Mouse (Mus musculus) G1E (cell line): ENCODE results near the gene Hnrnpu.

Experiments used
- CTCF ChIP-seq: IDR thresholded peaks from 2 replicates; pipeline ENCODE4 v1.5.1; 2012; ENCODE audit warnings: low read depth, low read length, inconsistent platforms, mixed read lengths
- GATA1 ChIP-seq: IDR thresholded peaks from 2 replicates; pipeline ENCODE4 v1.6.1; 2012; ENCODE audit warnings: borderline replicate concordance, low read length, inconsistent platforms, mixed read lengths
- GATA2 ChIP-seq: IDR thresholded peaks from 2 replicates; pipeline ENCODE4 v1.6.1; 2012; ENCODE audit warnings: low read depth, low read length, inconsistent platforms, borderline replicate concordance

DNA sequence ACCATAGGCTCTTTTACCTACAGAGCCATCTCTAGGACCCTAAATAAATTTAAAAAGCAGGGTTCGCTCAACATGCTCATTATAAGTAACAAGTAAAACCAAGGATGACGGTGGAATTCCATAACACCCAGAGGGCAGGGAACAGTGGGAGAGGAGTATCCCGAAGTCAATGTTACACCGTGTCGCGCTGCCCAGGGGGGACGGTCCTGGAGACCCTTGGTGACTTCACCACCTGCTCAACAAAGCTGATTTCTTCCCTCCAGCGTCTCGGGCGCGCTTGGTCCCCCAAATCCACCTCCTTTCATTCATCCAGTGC is 61.9 kb downstream of the Hnrnpu start:
- TF ChIP-seq CTCF: no peak
- no peak for TF ChIP-seq GATA1
- TF ChIP-seq GATA2: no peak
